Mouse (Mus musculus) R1 (cell line): ENCODE results near the gene Cd8b1.

Source experiments
- DNase-seq: peaks from one replicate; pipeline ENCODE4 v3.0.0-alpha.2; 2018; ENCODE audit warnings: low read depth, low spot score

The Cd8b1 gene

DNA sequence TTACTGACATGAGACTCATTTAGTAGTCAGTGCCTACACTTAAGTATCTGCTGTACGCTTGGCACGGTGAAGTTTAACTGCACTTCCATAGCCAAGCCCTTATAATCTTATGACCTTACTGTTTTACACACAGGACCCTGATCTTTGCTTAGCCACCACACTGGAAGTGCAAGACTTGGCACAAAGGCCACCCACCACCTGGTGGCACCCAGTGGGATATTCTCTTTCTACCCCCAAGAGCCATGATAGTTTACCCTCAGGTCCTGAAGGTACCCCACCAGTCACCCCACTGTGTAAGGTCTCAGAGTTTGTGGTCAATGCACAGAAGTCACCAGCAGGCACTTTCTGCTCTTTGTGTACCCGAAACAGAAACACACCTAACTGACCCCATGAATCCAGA is 28.6 kb downstream of the Cd8b1 start:
- DNase-seq = no peak

DNA sequence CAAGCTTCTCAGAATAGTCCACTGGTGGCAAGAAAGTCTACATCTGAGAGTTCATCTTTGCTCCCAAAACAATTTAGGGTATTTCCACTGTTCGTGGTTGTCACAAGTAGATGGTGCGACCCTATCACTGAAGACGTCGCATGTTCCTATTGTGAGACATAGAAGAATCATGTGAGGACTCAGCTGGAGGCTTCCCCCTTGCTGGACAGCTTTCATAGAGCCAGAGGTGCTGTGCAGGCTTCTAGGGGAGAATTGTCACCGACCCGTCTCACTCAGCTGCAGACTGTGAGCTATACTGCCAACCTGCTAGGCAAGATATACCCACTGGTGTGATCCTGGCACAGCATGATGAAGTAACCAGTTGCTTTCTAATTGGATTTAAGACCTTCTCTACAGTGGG is 29.6 kb downstream of the Cd8b1 start:
- DNase-seq = no peak

DNA sequence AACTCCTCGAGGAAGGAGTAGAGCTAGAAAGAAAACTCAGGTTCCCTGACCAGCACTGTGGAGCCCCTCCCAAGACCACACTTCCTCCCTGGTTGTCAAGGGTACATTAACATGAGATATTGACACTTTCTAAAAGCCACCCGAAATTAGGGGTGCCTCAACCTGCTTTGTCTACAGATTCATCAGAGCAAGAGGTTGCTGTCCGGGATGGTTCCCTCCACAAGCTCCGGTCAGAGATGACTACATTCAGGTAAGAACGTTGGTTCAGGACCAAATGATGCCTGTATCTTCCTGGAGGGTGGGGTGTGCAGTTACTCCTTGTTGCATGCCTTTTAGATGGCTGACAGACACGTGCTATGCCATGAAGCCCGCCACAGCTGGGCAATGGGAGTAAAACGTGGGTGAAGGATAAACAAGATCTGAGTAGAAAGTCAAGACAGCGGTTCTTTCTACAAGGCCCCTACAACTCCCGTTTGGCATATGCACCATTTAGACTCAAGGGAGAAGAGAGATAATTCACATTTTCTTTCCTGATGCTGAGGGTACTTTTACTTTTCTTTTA is 30.4 kb downstream of the Cd8b1 start:
- DNase-seq = no peak

DNA sequence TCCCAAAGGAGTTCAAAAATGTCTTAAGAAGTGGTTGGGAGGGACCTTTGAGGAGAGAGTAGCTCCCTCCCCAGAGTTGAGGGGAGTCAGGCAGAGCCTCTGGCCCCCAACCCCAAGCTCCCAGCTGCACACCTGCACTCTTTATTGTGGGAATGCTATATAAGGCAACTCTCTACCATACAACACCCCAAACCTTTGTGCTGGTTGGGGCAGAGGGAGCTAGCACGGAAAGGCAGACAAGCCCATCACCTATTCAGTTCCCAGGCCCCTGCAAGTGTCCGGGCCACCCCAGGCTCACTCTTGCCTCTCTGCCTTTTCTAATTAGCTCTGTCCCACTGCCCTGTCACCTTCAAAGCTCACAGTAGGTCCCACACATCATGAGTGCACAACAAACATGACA is 31.1 kb downstream of the Cd8b1 start:
- DNase-seq = no peak

DNA sequence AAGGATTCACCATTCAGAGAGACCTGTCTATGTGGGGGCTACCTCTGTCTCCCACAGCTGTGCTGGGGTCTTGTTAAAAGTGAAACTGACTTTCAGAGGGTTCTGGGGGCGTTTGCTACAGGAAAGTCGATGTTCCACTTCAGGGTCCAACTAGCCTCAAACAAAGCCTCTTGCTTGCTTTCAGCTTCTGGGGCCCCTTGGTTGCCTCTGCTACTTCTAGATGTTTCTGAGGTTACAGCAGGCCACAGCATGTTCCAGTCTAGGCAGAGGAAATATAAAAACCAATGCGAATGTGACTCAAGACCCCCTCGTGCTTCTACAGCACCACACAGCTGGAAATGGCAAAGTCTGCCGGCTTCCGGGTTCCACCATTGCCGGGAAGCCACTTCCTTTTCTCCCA is 34.9 kb downstream of the Cd8b1 start:
- DNase-seq = no peak

DNA sequence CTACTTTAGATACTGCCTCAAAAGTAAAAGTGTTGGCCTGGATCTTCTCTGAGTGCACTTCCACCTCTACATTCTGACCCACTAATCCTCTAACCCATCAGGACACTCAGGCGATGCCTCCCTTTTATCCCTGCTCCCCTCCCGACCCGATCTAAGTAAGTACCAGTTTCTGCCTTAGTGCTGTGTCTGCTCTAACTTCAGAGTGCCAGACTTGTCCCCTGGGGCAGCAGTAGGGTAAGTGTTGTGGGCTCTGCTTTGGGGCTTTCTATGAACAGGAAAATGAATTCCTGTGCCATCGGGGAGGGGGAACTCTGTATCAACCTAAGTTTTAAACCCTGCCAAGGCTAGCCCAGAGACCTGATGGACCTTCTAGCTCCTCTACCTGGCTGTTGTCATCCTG is 37.6 kb downstream of the Cd8b1 start:
- no peak for DNase-seq

DNA sequence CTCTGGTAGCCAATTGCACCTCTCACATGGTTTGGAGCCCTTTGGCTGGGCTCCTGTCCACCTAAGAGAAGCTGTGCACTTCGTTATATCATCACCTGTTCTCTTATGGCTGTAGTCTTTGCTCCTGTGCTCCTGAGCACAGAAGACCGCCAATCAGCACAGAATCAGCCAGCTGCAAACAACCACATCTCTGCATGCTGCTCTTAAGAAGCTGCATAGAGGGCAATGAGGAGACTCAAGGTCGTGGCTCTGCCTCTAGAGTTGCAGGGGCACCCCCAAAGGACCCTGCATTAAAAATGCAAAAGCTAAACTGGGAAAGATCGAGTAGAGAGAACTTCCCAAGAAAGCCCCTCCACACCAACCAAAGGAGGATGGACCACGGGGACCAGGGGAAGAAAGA is 38.2 kb downstream of the Cd8b1 start:
- DNase-seq = no peak

DNA sequence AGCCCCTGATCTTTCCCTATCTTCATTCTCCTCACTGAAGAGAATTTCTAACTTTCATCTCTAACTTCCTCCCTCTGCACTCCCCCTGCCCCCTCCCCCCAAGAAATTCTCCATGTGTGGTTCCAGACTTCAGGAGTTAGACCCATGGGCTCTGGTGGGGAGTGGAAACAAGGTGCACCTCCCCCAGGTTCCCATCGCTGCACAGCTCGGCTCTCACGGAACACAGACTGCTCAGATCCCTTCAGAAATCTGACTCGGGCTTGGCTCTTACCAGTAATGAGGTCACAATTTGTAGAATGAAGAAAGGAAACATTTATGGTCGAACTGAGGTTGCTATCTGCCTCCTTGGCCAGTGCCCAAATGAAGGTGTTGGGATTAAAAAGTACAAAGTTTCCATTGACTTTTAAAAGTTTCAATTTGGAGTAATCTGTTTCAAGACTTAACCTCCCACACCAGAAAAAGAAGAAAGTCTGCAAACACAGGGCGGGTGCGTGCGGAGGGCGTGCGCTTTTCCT is 38.6 kb downstream of the Cd8b1 start:
- no peak for DNase-seq

DNA sequence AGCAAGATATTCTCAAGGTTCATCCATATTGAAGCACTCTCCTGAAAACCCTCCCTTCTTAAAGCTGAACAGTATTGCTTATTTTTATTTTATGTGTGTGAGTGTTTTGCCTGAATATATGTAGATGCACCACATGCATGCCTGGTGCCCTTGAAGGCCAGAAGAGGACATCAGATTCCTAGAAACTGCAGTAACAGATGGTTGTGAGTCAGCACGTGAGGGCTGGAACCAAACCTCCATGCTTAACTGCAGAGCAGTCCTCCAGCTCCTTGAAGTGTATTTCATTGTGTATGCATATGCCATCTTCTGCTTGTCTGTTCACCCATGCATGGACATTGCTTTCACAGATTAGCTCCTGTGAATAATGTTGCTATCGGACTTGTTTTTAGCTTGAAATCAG is 41.4 kb downstream of the Cd8b1 start:
- no peak for DNase-seq

DNA sequence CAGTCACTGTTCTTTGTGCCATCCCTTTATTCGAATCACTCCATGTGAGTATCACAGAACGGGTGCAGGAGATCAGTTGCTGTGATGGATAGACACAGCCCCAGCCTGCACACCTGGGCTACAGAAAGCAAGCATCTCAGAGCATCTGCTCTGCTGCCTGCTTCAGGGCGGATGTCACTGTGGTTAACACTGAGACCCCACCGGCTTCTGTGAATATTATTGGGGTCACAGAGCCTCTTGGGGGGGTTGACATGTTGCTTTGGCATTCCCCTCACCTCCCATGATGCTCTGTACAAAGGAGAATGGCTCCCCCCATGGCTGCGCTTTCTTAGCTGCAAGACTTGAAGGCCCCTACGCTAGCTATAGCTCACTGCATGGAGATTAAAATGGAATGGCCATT is 46.8 kb downstream of the Cd8b1 start:
- DNase-seq = no peak

DNA sequence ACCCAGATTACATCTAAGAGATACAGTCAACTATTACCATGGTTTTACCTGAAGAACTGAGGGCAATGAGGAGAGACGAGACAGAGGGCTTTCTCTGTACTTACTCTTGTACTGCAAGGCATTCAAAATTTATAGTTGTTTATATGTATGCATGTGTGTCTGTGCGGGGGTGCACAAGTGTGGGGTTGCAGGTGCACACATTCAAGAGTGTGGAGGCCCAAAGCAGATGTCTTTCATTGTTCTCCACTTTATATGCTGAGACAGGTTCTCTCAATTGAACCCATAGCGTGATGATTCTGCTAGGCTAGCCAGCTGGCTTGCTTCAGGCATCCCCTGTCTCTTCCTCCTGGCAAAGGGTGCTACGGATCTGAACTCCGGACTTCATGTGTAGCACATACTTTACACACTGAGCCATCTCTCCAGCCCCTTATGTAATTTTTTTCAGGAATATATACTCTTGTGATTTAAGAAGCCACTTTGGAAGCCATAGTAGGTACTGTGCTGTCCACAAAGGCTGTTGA is 48.6 kb downstream of the Cd8b1 start:
- DNase-seq = no peak

DNA sequence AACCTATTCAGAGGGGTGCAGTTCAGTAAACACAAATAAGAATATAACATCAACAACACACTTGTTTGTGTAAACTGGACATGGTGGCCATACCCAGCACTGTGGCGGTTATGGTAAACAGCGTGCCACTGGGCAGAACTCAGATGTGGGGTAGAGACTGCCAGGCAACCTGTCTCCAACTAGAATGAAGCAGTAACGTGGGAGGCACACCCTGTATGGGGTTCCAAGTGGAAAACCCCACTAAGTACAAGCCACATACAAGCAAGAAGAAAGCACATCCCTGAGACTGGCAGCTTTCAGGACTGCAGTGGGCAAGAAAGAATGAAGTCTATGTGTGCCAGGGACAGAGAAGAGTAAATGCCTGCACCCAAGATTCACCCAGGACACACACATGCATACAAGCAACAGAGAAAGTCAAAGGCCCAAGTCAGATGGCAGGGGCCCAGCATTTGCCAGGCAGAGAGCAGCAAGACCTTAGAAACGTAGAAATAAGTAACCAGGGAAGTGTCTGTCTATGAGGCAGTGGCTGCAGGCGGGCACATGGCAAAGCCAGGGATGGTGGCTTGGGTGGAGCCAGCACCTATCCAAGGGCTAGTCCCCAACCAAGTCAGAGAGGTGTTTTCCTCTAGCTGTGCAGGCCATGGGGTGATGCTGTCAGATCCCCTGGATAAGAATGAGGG is 49.6 kb downstream of the Cd8b1 start:
- DNase-seq = no peak

DNA sequence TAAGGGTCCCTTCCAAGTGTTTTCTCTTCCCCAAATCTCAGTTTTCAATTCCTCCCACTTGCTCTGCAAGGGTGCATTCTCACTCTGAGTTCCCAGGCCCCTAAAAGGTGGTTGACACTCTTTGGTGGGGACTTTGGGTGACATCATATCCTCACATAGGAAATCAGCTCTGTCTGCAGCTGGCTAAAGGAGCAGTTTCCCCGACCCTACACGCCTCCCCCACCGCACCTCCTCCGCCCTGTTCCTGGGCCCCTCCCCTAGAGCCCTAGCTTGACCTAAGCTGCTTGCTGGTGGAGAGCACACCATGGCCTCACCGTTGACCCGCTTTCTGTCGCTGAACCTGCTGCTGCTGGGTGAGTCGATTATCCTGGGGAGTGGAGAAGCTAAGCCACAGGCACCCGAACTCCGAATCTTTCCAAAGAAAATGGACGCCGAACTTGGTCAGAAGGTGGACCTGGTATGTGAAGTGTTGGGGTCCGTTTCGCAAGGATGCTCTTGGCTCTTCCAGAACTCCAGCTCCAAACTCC is 50.7 kb downstream of the Cd8b1 start, which contains the start of gene Cd8a:
Gene Cd8a, plus strand, starts transcription at position 179 of the 527 bp plus-strand sequence.
- DNase-seq = no peak

DNA sequence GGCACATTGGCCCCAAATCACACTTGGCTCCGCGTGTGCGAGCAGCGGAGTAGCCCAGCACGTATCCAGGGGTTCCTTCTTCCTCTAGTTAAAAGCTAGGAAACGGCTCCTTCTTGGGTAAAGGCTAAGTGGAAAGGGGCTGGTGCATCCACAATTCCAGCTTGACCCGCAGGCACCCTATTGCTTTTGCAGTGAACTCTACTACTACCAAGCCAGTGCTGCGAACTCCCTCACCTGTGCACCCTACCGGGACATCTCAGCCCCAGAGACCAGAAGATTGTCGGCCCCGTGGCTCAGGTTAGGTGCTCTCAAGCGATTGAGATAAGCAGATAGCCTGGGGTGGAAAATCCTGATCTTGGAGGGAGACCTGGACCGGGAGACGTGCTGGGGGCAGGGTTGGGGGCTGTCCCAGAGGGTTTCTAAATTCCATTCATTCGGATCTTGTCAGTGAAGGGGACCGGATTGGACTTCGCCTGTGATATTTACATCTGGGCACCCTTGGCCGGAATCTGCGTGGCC is 51.8 kb downstream of the Cd8b1 start:
- no peak for DNase-seq

DNA sequence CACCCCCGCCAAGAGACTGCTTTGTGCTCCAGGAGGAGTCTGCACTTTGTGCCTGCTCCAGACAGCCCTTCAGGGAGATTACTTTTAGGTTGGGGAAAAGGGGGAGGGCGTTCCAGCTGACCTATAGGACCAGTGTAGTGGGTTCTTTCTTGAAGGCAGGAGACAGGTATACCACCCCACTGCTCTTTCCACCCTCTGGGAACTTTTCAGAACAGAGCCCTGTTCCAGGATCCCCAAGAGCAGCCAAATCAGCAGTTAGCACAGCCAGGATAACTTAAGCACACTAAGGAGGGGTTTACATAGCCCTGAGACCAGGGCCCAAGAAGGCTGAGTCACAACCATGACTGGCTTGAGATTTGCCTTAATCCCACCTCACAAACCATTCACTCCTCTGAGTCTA is 52.3 kb downstream of the Cd8b1 start:
- no peak for DNase-seq

DNA sequence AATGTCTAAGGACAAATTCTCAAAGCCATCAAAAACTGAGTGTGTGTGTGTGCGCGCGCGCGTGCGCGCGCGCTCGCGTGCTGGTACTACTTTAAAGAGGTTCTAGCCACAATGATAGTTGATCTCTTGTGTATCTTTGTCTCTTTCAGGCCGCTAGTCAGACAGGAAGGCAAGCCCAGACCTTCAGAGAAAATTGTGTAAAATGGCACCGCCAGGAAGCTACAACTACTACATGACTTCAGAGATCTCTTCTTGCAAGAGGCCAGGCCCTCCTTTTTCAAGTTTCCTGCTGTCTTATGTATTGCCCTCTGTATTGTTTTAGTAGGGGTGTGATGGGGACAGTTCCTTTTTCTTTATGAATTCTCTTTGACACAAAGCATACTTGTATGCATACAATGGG is 54.1 kb downstream of the Cd8b1 start:
- DNase-seq = no peak

DNA sequence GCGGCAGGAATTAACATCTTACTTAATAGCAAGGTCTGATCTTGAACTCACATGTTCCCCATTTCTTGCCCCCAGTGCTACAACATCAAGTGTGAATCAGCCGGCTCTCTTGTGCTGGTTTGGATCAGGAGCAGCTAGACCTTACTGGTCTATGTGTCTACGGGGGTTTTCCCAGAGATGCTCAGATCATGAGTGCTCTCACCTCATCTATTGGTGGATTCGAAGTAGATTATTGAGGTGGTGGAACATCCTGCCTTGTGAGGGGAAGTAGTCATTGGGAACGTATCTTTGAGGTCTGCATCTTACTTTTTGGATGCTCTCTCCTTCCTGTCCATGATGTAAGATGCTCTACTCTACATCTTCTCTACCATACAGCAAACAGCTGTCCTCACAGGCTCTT is 59.1 kb downstream of the Cd8b1 start:
- no peak for DNase-seq
